Mouse (Mus musculus) spleen, adult 12 weeks (tissue): ENCODE measurements around the gene Arhgdia.
A peak's percentile ranks its signal among the peaks of the same experiment; 100 is the strongest.

Experiments
- DNase-seq: peaks from one replicate; pipeline ENCODE4 v3.0.0; 2022; ENCODE audit warnings: low spot score

Arhgdia gene

DNA sequence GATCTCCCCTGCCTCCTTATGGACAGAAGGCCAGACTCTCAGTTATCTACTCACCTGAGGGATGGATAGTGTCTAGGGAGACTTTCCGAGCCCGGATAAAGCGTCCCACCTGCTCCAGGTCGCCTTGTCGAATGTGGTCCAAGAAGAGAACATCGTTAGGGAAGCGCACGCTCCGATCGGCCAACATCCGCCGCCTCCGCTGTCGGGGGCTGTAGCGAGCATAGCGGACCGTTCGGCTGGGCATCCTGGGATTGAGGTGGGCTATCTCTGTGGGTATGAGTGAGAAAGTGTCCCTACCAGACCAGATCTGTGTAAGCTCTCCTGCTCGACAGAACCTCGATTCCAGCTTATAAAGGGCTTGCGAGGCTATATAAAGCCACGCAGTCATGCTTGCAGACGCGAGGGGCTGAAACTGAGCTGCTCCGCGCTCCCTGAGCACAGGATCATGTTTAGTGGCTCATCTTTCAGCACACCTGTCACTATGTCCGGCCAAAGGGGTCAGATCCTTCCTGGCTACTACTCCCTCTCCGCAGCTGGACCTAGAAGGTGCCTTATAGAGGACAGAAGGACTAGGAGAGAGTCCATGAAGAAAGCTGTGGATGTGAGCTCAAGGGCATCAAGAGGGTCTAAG lies 30.5 kb downstream of the Arhgdia start, which contains the start of gene Ppp1r27:
Gene Ppp1r27 (minus strand): TSS at position 323 of the 631 bp plus-strand sequence.
- no peak for DNase-seq

DNA sequence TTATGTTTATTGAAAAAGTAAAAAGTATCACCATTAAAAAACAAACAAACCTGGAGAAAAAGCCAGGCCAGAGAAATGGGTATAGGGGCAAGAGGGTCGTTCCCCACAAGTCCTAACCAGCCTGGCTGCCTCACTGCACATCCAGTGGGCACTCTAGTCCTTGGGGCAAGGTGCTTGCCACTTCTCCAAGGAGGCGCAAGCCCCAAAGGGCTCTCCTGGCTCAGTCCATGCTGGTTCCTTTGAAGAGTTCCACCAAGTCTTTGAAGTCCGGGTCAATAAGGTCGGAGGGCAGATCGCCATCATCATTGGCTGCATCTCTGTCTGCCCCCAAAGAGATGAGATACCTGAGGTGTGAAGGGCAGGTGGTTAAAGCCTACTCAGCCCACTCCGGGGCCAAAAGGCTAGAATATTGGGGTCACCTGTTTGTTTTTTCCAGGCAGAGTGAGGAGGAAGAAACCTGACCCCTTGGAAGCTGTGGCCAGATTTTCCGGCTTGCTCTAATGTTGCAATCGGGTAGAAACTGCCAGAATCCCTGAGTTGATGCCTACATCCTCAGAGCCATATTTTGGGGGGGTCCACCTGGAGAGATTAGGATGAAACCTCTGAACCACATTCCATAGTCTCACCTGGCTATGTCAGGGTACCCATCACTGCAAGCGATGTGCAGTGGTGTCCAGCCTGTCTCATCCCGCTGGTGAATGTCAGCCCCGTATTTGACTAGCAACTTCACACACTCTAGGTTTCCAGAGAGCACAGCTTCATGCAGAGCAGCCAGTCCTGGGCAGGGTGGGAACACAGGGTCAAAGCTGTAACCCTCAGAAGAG lies 31.2 kb downstream of the Arhgdia start:
- DNase-seq = no peak

DNA sequence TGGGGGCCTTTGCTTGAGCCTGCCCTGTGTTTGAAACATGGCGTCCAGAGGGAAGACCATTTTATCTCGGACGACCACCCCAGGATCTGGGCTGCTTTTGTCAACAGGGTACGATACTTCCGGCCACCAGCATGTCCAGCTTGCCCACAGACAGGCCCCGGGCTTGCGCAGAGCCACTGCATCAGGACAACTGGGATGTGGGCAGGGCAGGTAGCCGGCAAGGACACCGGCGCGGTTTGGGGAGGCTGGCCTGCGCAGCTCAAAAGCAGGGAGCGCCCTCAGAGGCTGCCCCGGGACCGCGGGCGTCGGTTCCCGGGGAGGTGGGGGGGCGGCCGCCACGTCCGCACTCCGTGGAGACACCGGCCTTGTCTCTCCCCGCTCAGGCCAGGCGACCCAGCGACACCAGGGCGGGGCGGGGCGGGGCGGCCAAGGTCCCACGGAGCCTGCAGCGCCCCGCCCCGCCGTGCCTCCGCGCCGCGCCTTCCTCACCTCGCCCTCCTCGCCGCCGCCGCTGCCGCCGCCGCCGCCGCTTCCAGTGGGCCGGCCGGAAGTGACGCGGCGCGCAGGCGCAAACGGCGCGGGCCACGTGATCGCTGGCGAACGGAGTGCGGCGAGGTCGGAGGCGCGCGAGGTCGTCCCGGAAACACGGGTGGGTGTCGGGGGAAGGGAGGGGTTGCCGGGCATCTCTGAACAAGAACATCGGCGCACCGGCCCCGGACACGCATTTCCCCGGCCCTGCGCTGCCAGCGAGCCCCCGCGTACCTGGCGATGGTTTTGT lies 32.1 kb downstream of the Arhgdia start, which contains the start of gene Mcrip1:
Gene Mcrip1 (minus strand): TSS at position 560 of the 778 bp plus-strand sequence.
- peak; percentile 85 for DNase-seq

DNA sequence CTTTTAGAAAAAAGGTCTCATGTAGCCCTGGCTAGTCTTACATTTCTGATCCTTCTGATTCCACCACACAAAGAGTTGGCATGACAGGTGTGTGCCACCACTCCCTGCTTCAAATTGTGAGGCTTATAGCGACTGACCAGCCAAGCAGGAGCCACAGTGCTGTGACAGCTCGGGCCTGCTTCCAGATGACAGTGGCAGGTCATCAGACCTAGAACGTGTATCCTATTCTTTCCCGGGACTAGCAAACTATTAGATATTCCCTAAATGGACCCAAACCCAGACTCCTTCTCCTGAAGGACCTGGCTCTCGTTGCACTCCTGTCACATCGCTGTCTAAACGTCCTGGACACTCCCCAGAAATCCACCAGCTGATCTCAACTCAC lies 32.6 kb downstream of the Arhgdia start:
- DNase-seq = no peak

DNA sequence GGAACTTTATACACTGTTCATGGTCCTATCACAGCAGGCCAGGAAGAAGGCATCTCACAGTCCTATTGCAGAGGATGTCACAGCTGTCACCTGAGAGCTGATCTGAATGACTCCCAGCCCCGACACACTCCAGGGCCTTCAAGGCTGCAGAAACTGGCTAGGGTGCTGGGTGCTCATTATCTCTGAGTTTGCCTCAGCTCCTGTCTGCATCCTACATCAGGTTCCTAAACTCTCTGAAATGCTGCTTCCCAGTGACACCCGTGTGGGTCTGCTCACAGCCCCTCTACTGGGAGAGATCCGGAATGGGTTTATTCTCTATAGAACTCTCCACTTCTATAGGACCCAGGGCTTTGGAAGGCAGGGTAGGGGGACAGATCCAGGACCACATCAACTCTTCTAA lies 33.2 kb downstream of the Arhgdia start:
- no peak for DNase-seq

DNA sequence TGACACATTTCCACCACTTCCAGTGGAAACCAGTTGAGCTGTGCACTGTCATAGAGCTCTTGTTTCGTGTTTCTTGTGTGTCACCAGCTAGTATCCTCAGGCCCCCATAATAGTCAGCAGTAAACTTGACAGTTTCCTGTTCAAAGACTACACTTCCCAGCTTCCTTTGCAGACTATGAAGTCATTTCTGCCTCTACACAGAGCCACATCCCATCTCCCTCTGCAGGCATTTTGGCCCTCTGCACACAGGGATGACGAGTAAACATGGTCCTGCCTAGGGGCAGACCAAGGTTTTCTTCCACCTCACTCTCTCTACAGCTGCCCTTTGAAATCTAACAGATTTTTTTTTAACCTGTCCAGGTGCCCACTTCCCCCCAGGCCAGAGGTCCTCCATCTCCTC lies 34.0 kb downstream of the Arhgdia start:
- DNase-seq = no peak

DNA sequence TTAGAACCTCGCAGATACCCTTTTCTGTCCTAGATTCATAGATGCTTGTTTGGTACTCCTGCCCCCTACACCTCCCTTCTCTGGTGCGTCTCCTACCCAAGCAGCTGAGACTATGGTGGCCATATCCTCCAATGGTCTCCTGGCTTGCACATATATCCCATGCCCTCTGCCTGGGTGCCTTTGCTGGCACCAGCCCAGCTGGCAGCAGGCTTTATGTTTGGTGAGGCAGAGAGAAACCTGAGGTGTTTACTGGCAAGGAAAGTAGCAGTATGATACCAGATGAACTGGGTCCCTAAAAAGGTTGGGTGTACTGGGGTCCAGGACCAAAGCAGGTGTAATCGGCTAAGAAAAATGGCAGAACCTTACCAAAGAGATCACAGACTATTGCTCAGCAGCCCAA lies 35.5 kb downstream of the Arhgdia start:
- DNase-seq = no peak

DNA sequence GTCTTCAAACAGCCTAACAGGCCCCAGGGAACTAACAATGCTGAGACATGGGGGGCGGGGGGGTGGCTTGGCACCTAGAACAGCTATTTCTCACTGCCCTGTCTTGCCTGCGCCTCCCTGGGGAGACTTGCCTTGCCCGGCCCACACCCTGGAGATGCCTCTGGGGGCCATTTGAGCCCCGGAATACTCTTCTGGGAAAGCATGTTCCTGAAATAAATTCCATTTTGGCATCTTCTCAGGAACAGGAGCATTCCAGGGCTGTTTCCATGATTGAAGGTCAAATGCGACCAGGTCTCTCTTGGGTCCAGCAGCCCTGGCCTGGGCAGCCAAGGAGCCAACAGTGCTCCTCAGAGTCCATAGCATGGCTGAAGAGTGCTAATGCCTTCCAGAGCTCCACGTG lies 39.0 kb downstream of the Arhgdia start:
- no peak for DNase-seq

DNA sequence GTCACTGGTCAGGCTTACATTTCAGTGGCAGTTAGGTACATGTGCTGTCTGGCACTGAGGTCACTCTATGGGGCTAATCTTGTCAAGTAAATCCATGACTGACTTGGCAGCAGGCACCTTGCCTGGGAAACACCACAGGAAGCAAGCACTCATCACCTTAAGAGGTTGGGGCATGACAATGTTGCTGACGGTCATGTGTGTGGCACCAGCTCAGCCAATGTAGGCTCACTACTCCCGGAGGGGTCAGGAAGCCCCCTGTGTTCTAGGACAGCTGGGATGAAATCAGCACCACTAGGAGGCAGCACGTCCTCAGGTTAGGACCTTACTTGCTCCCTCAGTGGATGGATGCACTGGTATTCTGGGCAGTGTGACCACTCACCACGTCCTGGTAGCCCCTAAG lies 39.5 kb downstream of the Arhgdia start:
- no peak for DNase-seq

DNA sequence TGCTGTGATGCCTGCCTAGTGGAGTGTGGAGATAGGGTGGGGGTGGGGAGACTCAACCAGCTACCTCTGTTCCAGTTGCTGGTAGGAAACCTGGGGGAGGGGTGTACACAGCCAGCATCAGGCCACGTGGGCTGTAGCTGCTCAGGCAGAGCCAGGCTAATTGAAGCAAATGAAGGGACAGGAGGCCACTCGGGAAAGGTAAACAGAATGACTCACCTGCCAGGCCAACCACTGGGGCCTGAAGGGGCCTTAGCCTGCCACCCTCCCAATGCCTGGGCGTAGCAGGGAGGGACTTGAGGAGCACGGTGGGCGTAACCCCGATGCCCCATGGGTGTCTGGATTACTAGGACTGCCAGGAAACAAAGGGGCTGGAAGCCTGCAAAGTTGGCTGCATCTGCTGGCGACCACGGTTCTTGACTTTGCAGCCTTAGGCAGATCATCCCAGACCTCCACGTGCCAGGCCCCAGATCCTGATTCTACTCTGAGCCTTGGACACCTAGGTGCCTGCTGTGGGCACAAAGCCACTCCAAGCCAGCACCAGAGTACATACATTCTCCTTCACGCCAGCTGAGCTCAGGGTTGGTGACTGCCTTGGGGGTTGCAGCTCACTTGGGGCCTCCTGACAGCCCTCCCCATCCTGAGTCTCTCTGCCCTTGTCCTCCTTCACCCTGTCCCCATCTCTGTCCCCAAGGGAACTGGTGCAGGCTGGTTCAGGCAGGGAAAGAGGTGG lies 42.0 kb downstream of the Arhgdia start:
- DNase-seq = no peak

DNA sequence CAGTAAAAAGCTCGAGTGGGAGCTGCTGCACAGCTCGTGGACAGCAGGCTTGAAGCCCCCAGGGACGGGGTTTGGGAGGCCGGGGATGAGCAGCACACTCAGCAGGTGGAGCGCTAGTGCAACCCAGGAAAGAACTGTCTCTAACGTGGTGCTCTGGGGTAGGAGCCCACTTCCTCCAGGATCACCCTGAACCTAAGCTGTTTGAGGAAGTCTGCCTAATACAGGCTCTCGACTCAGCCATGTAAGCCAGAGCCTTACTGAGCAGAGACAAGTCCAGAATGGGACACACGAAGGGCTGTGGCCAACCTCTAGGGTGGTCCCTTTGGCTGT lies 42.5 kb downstream of the Arhgdia start:
- no peak for DNase-seq

DNA sequence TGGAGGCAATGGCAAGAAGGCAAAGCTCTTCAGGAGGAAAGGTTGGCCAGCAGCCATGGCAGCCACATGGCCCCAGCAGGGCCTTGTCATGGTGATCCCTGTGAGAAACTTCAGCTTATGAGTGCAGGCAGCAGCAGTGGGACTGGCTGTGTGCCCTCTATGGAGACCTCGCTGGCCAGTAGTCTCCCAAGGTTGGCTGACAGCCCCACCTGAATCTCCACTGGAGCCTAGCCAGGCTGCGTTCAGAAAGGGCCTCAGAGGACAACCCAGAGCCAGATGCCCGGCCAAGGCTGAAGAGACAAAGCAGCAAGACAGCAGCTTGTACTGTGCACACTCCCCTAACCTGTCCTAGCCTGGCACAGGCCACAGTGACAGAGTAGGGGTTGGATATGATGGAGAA lies 42.9 kb downstream of the Arhgdia start:
- DNase-seq = no peak

DNA sequence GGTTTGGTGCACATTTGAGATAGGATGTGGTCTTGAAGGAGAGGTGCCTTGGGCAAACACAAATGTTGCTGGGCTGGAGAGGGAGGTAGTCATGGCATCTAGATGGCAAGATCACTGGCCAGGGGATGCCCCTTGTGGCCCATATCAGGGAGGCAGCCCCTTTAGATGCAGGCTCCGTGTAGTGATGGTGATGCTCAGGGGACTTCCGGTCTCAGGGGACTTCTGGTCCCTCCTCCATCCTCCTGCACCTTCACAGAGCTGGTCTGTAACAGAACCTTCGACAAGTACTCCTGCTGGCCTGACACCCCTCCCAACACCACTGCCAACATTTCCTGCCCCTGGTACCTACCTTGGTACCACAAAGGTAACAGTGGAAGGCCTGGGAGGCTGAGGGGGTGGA lies 45.6 kb downstream of the Arhgdia start:
- no peak for DNase-seq

DNA sequence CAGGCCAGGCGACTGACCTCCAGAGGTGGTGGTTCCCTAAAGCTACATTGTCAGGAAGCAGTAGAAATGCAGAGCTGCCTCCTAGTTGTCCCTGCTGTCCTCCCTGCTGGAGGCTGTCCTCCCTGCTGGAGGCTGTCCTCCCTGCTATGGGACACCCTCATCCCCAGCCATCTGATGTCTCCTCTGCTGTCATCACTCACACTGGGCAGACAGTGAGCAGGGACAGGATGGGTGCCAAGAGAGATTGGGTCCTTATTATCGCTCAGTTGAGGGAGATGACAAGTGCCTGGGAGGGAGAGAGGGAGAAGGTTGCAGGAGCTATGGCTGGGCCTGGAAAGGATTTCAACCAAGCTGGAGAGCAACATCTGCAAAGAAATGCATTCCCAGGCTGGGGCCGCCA lies 46.3 kb downstream of the Arhgdia start:
- DNase-seq = no peak

DNA sequence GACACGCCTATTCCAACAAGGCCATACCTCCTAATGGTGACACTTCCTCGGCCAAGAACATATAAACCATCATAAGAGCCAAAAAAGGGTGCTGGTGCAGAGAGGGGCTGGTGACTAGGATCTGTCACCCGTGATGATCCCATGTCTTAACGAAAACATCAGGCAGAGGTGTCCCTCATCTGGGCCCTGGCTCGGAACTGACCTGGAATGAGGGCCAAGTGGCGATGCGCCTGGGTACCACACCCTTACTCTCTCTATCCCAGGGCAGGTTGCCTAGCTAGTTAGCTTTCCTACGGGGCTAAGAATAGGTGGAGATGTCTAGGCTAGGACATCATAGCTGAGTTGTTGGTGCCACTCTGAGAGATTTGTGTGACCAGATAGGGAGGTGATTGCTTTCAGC lies 47.3 kb downstream of the Arhgdia start:
- no peak for DNase-seq

DNA sequence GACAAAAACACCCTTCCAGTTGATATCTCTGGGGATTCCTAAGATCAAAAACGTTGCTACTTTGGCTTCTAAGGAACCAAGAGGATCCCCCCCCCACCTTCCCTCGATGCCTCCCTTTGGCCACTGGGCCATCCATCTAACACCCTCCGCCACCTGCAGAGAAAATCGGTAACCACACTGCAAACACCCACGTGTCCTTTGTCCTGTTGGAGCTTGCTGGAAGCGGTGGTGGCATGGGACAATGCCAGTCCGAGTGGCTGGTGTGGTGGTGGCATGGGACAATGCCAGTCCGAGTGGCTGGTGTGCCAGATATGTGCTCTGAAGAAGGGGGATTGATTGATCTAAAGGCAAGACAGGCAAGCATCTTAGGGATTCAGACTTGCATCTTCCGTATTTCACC lies 49.8 kb downstream of the Arhgdia start:
- DNase-seq = no peak

DNA sequence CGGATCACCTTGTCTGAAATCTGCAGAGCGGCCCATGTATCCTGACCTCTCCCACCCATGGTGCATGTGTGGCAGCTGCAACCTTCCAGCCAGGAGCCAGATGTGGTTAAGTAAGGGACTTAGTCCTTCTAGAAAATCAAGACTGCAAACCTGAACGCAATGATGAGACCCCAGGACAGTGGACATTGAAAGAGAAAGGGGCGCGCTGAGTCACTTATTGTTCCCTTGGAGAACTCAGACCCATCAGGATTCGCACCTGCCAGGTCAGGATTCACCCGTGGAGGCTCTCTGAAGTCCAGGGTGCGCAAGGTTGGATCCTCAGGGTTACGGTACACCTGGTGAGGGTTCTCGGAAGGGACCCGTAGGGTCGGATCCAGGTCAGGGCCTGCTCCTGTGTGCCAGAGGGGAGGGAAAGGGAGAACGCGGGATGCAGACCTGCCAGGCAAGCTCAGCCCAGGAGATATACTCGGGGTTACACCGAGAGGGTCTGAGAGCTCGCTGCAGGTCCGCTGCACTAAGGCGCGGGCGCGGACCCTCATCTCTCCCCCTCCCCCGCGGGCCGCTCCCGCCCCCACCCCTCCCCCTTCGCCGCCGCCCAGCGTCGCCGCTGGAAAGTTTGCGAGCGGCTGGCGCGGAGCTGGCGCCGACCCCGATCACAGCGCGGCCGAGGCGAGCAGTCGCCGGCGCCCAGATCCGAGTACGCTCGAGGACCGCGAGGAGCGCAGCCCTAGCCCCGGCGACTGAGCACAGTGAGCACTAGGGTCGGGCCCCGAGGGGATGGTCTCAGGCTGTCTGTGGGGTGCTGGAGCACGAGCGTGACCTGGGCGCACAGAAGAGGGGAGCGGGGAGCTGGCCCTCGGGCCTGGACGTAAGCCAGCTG lies 51.1 kb downstream of the Arhgdia start, which contains the start of gene Gcgr:
Gene Gcgr (plus strand): TSS at position 615 of the 880 bp plus-strand sequence.
- no peak for DNase-seq

DNA sequence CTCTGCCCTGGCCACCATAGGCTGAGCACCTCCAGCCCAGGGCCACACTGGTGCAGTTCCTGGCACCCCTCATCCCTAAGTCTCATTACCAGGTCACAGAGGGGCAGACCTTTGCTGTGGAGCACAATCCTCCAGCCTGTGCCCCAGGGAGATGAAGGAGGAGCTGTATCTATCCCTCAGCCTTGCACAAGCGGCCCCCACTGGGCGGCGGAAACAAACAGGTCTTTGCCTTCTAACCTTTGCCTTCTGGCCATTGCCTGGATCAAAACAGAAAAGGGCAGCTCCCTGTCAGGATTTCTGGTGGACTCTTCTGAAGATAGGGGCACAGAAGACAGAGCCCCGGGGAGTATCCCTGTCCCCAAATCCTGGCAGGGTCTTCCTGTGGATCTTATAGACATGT lies 52.5 kb downstream of the Arhgdia start:
- no peak for DNase-seq
